Mouse (Mus musculus) embryonic fibroblast, embryonic 13.5 days (primary cell): ENCODE data around the gene Wwox.

Source experiments
- CTCF ChIP-seq: IDR thresholded peaks from 2 replicates; pipeline ENCODE4 v1.5.1; 2011; ENCODE audit warnings: mild to moderate bottlenecking, control low read depth, low read length, moderate library complexity, borderline replicate concordance; ENCODE audit not compliant: insufficient read depth
- POLR2A ChIP-seq: IDR thresholded peaks from 2 replicates; pipeline ENCODE4 v1.6.1; 2011; ENCODE audit warnings: low read depth, mild to moderate bottlenecking, control low read depth, low read length, moderate library complexity

GRCm38 (mm10) chr8:114941644-114942043, 502.2 kb downstream of the Wwox start:
- TF ChIP-seq CTCF = no peak
- no peak for TF ChIP-seq POLR2A
